Mouse (Mus musculus) heart, embryonic 15.5 days (tissue): Measurements from ENCODE around the gene Zfp846. TPM values are rescaled to one million over a fixed set of nuclear protein-coding genes. Genes with fewer than 3 reads are reported as not detected.

ENCODE experiments used
- ATAC-seq: fragments of 200-750 bp; cut with Nextera tagmentation; replicated peaks from 2 replicates; pipeline ENCODE4 v1.8.0; 2017; ENCODE audit warnings: low read depth, moderate TSS enrichment; ENCODE audit not compliant: insufficient number of reproducible peaks, insufficient read depth, low FRiP score
- H3K27ac ChIP-seq: fragments of 300-500 bp; sonication (generic); 2 replicates; pipeline ENCODE4 v1.5.1; 2015; ENCODE audit warnings: mild to moderate bottlenecking, inconsistent platforms
- H3K27me3 ChIP-seq: fragments of 300-500 bp; sonication (generic); 2 replicates; pipeline ENCODE4 v1.6.1; 2015; ENCODE audit warnings: inconsistent platforms
- H3K36me3 ChIP-seq: fragments of 300-500 bp; sonication (generic); 2 replicates; pipeline ENCODE4 v1.6.1; 2015; ENCODE audit warnings: mild to moderate bottlenecking, inconsistent platforms
- H3K4me1 ChIP-seq: fragments of 300-500 bp; sonication (generic); replicated peaks from 2 replicates; pipeline ENCODE4 v1.6.1; 2015; ENCODE audit warnings: inconsistent platforms
- H3K4me2 ChIP-seq: fragments of 300-500 bp; sonication (generic); 2 replicates; pipeline ENCODE4 v1.6.1; 2015; ENCODE audit warnings: inconsistent platforms, mild to moderate bottlenecking, moderate library complexity
- H3K4me3 ChIP-seq: fragments of 300-500 bp; sonication (generic); 2 replicates; pipeline ENCODE4 v1.5.1; 2015; ENCODE audit warnings: mild to moderate bottlenecking, inconsistent platforms
- H3K9ac ChIP-seq: fragments of 300-500 bp; sonication (generic); 2 replicates; pipeline ENCODE4 v1.6.1; 2015; ENCODE audit warnings: mild to moderate bottlenecking, inconsistent platforms
- H3K9me3 ChIP-seq: fragments of 300-500 bp; sonication (generic); replicated peaks from 2 replicates; pipeline ENCODE4 v1.6.1; 2016; ENCODE audit warnings: inconsistent platforms
- WGBS: fragments of 180-500 bp; shearing (Covaris S2); methylation state at CpG from one replicate; pipeline ENCODE4 v1.1.7; 2015; ENCODE audit warnings: mixed read lengths; 5-methylcytosine and 5-hydroxymethylcytosine counted together
- polyA plus RNA-seq: library from polyadenylated mRNA; unstranded; fragments of >200 nt; fragmentation: Nextera tagmentation; extraction: Ambion mirVana; gene quantifications from 2 replicates; pipeline ENCODE4 v1.2.1, GENCODE M21; 2015

Zfp846 gene
- polyA plus RNA-seq, 1 experiment from 2014 or later, result 9.4 TPM

DNA sequence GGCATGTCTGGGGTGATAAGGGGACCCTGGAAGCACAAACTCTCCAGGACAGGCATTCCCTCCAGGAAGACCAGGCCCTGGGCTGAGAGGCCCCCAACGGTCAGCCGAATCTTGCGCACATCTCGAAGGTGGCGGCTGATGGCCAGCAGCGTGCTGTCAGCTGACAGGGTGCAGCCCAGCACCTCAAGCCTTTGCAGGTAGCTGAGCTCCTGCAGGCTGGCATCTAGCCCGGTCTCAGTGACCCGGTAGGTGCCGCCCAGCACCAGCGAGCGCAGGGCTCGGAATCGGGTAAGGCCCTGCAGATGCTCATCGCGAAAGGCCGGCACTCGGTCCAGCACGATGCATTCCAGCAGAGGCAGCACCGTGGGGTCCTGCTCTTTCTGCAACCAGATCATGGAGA lies 57.5 kb downstream of the Zfp846 start:
- no peak for ATAC-seq
- WGBS, result 84% methylated on average over 19 of the region's 19 CpGs

DNA sequence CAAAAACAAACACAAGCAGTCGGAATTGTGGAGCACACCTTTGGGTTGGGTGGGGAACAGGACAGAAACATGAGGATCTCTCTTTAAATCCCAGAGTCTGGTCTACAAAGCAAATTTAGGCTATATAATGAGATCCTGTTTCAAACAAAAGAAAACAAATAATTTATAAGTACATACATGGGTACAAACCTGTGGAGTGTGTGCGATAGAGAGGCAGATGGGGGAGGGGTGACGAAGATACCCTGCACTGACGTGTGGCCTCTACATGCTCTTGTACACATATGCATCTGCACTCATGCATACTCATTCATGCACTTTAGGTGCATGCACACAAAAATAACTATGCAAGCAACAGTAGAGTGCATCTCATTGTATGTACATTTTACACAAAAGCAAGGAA lies 58.4 kb downstream of the Zfp846 start:
- Histone ChIP-seq H3K4me1 (peaks cover 20% of the 10 kb centered on the region), H3K9ac (no peak overlapping the region), H3K4me3 (no peak overlapping the region), H3K27me3 (no peaks in the 10 kb centered on the region), H3K36me3 (peaks cover 18% of the 10 kb centered on the region; the same call in 1 of the 2 replicates), H3K9me3 (no peaks in the 10 kb centered on the region), H3K27ac (no peak overlapping the region), H3K4me2 (no peak overlapping the region)
- ATAC-seq, result no peak
- WGBS, result 93% methylated on average over 4 of the region's 4 CpGs

More for the DNA sequence above, 57.5 kb downstream of the Zfp846 start:
- Histone ChIP-seq H3K27ac (no peak overlapping the region), H3K9ac (no peak overlapping the region), H3K4me2 (no peak overlapping the region), H3K36me3 (peaks cover 18% of the 10 kb centered on the region; the same call in 1 of the 2 replicates), H3K9me3 (no peaks in the 10 kb centered on the region), H3K27me3 (no peaks in the 10 kb centered on the region), H3K4me3 (no peak overlapping the region), H3K4me1 (peaks cover 16% of the 10 kb centered on the region)

DNA sequence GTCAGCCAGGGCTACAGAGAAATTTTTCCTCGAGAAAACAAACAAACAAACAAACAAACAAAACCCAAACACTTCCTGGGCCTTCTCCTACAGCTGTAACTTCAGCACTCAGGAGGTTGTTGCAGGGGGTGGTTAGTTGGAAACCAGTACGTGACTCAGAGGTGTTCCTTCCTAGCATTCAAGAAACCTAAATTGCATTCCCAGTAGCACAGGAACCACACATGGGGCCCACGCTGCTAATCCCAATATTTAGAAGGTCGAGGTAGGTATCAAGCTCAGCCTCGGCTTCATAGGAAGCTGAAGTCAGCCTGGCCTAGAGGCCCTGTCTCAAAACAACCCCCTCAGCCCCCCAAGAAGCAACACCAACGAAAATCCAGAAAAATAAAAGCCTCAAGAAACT lies 60.4 kb downstream of the Zfp846 start:
- Histone ChIP-seq H3K27ac (peak overlapping the region; percentile 98), H3K4me1 (peaks cover 27% of the 10 kb centered on the region), H3K27me3 (no peaks in the 10 kb centered on the region), H3K4me3 (peak overlapping the region; percentile 76), H3K9ac (peak overlapping the region; percentile 89), H3K36me3 (peaks cover 18% of the 10 kb centered on the region; the same call in 1 of the 2 replicates), H3K4me2 (peak overlapping the region; percentile 93), H3K9me3 (no peaks in the 10 kb centered on the region)
- 10% methylated on average over 6 of the region's 6 CpGs for WGBS
- no peak for ATAC-seq

DNA sequence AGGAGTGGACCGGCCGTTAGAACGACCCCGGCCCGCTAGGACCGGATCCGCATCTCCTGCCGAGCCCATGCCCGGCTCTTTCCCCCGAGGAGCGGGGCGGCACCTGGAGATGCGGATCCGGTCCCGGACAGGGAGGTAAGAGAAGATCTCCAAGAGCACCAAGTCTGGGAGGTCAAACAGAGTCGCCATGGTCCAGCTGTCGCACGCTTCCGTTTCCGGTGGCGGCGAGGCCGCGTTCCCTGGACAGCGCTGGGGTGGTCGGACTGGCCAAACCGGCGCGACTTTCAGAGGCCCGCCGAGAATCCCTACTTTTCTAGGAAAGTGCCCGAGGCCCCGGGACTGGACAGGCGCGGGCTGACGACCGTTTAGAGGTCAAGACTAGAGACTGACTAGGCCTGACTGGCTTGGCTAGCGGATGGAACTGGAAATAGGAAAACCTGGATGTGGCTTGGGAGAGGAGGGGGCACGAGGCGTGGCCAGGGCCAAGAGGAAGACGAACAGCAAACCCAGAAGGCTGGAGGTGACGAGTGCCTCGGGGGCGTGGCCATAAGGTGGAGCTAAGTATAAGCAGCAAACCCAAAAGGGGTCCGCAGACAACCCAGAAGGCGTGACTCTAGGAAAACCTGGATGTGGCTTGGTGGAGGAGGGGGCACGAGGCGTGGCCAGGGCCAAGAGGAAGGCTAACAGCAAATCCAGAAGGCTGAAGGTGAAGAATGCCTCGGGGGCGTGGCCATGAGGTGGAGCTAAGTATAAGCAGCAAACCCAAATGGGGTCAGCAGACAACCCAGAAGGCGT lies 61.2 kb downstream of the Zfp846 start, which contains the start of gene Ubl5:
Gene Ubl5, plus strand, starts transcription at position 778 of the 795 bp plus-strand sequence.
- no peaks in the 10 kb centered on the region for H3K27me3 ChIP-seq
- no peaks in the 10 kb centered on the region for H3K9me3 ChIP-seq
- WGBS, result under 1% methylated on average over 51 of the region's 51 CpGs
- H3K4me3 ChIP-seq, result peak within 1 kb of the TSS; percentile 76
- peak within 1 kb of the TSS; percentile 93 for H3K4me2 ChIP-seq
- peak within 1 kb of the TSS; percentile 89 for H3K9ac ChIP-seq
- H3K27ac ChIP-seq, result peak within 1 kb of the TSS; percentile 98
- H3K4me1 ChIP-seq, result peaks cover 27% of the 10 kb centered on the region
- ATAC-seq, result peak; percentile 91
- H3K36me3 ChIP-seq, result peaks cover 18% of the 10 kb centered on the region; the same call in 1 of the 2 replicates

DNA sequence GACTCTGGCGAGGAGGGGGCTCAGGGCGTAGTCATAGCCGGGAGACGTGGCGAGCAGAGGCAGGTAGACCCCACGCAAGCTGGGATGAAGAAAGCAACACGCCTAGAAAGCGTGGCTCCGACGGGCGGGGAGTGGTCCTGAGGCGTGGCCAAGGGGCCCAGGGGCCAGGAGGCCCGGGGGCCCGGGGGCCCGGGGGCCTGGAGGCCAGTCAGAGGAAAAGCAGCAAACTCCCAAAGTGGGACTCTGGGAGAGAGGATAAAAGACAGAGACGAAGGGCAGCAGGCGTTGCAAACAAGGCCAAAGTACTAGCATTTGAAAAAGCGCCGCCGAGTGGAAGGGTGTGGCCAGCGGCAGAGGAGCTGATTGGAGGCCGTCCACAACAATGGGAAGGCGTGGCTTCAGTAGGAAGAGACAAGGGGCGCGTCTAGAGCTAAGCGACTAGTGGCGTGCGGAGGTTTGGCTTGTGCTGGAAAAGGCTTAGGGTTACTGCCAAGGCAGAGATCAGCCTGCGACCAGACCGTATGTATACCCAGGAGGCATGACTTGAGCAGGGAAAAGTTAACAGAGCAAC lies 61.9 kb downstream of the Zfp846 start:
- WGBS, result under 1% methylated on average over 30 of the region's 30 CpGs
- H3K9me3 ChIP-seq, result no peaks in the 10 kb centered on the region
- ATAC-seq, result peak; percentile 82

DNA sequence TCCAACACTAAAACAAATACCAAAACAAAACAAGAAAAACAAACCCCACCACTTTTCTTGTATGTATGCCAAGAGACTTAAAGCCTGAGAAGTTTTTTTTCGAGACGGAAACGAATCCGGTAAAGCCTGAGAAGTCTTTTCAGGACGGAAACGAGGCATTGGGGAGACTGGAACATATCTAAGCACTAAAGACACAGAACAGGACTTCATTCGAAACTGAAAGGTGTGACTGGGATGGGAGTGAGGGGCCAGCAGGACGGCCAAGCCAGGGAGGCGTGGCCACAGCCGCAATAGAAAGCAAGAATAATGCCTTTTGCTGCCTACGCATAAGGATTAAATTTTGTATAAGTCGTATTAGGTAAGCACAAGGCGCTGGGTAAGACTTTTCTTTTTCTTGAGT lies 62.7 kb downstream of the Zfp846 start:
- no peaks in the 10 kb centered on the region for H3K9me3 ChIP-seq
- peak overlapping the region; percentile 76 for H3K4me3 ChIP-seq
- no peaks in the 10 kb centered on the region for H3K27me3 ChIP-seq
- peak overlapping the region; percentile 71 for H3K9ac ChIP-seq
- H3K4me2 ChIP-seq, result peak overlapping the region; percentile 93
- H3K27ac ChIP-seq, result peak overlapping the region; percentile 98
- WGBS, result 5% methylated on average over 13 of the region's 13 CpGs
- peaks cover 24% of the 10 kb centered on the region for H3K4me1 ChIP-seq
- no peak for ATAC-seq
- peaks cover 18% of the 10 kb centered on the region for H3K36me3 ChIP-seq

More for the DNA sequence above, 61.9 kb downstream of the Zfp846 start:
- no peaks in the 10 kb centered on the region for H3K27me3 ChIP-seq
- H3K9ac ChIP-seq, result peak overlapping the region; percentile 71
- H3K27ac ChIP-seq, result peak overlapping the region; percentile 98
- H3K4me3 ChIP-seq, result peak overlapping the region; percentile 76
- H3K36me3 ChIP-seq, result peaks cover 22% of the 10 kb centered on the region
- H3K4me1 ChIP-seq, result peaks cover 27% of the 10 kb centered on the region
- peak overlapping the region; percentile 93 for H3K4me2 ChIP-seq

DNA sequence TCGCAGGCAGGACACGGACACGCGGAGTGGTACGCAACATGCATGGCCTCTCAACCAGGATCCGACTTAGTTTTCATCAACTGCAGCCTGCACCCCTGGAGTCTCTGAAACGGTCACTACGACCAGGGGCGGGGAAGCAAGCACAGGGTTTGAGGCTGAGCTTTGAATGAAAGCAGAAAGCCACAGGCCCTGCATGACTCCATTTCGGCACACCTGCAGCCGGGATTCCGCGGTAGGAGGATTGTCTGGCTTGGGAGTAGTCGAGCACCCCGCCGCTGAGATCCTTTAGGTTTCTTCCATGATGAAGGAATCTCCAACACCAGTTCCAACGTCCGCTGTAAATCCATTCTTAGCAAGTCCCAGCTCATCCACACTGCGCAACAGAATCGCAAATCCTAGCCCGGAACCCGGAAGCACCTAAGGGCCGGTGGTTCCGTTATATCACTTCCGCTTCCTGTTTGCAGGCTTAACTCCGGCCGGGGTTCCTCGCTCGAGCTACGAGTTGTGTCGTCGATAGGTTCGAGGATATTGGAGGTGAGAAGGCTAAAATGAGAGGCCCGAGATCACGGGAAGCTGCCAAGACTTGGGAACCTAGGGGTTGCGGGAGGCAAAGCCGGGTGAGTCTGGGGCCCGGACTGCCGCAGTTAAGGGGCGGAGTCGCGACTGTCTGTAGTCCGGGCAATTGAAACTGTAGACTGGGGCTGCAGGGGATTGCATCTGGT lies 63.4 kb downstream of the Zfp846 start, which contains the start of gene Fbxl12:
Gene Fbxl12, minus strand, starts transcription at position 408 of the 722 bp plus-strand sequence.
- Histone ChIP-seq H3K27ac (peak within 1 kb of the TSS; percentile 98), H3K9me3 (no peaks in the 10 kb centered on the region), H3K36me3 (peaks cover 15% of the 10 kb centered on the region), H3K27me3 (no peaks in the 10 kb centered on the region), H3K4me1 (peaks cover 24% of the 10 kb centered on the region), H3K4me3 (peak within 1 kb of the TSS; percentile 76), H3K4me2 (peak within 1 kb of the TSS; percentile 93), H3K9ac (peak within 1 kb of the TSS; percentile 71)
- no peak for ATAC-seq
- WGBS, result under 1% methylated on average over 43 of the region's 43 CpGs

DNA sequence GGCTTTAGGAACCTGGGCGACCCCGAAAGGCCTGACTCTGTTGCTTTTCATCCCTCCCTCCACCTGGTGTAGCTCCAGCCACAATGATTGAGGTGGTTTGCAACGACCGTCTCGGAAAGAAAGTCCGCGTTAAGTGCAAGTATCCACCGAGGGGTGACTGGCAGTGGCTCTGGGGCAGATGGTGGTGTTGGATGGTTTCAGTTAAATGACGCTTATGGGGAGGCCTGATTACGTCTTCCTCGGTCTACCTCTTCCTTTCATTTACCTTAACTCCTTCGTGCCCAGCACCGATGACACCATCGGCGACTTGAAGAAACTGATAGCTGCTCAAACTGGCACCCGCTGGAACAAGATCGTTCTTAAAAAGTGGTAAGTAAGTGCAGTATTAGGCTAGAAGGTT lies 64.0 kb downstream of the Zfp846 start:
- H3K27ac ChIP-seq, result peak overlapping the region; percentile 98
- peak overlapping the region; percentile 76 for H3K4me3 ChIP-seq
- no peaks in the 10 kb centered on the region for H3K9me3 ChIP-seq
- H3K27me3 ChIP-seq, result no peaks in the 10 kb centered on the region
- peak overlapping the region; percentile 71 for H3K9ac ChIP-seq
- peaks cover 24% of the 10 kb centered on the region for H3K4me1 ChIP-seq
- ATAC-seq, result no peak
- WGBS, result 3% methylated on average over 17 of the region's 17 CpGs
- H3K36me3 ChIP-seq, result peaks cover 15% of the 10 kb centered on the region
- H3K4me2 ChIP-seq, result peak overlapping the region; percentile 93

DNA sequence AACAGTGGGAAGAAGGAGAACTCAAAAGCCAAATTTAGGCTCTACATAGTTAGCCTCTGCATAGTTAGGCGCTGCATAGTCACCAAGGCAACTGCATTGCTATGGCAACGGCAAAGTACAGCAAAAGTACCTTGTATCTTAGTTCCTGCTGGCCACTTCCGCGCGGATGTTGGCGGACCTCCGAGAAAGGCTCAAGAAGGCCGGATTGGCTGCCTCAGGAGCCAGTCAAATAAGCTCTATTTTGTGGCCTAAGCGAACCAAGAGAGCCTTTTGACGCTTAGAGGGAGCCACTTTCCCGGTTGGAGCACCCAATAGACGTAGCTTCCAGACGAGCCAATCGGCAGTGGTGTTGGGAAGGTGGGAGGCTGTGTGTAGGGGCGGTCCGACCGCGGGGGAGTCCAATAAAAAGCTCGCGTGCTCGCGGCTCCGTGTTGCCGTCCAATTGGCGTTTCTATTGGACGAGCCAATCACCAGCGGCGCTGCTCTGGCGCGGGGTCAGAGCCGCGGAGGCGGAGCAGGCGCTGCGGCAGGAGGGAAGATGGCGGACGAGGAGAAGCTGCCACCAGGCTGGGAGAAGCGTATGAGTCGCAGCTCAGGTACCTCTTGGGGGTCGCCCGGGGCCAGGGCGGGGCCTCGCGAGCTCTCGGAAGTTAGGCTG lies 70.6 kb downstream of the Zfp846 start, which contains the start of gene Pin1:
Gene Pin1, plus strand, starts transcription at position 494 of the 658 bp plus-strand sequence.
- peak; percentile 100 for ATAC-seq
- Histone ChIP-seq H3K4me3 (peak within 1 kb of the TSS; percentile 94), H3K27me3 (no peaks in the 10 kb centered on the region), H3K9me3 (no peaks in the 10 kb centered on the region), H3K4me1 (peaks cover 20% of the 10 kb centered on the region), H3K27ac (peak within 1 kb of the TSS; percentile 47; the same call in 1 of the 2 replicates), H3K9ac (peak within 1 kb of the TSS; percentile 89), H3K4me2 (peak within 1 kb of the TSS; percentile 83), H3K36me3 (peaks cover 38% of the 10 kb centered on the region)
- under 1% methylated on average over 45 of the region's 45 CpGs for WGBS

DNA sequence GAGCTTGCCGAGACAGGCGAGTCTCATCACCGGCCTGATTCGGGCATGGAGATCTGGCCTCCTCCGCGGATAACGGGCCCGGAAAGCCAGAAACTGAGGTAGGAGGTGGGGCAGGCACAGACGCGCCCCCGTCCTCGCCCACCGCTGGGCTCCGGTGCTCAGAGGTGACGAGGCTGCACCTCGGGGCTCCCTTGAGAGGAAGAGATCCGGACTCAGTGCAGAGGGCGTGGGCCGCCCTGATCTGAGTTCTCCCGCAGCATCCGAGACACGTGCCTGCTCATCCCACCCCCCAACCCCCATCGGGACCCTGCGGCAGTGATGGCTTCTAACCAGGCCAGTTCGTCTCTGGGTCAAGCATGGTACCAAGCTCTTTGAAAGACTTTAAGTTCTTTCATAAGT lies 71.2 kb downstream of the Zfp846 start:
- 0 out of 2 replicates have a peak, but pooled peaks have one; percentile 3 for ATAC-seq
- Histone ChIP-seq H3K27me3 (no peaks in the 10 kb centered on the region), H3K4me3 (peak overlapping the region; percentile 94), H3K9me3 (no peaks in the 10 kb centered on the region), H3K27ac (peak overlapping the region; percentile 47; the same call in 1 of the 2 replicates), H3K9ac (peak overlapping the region; percentile 89), H3K4me2 (peak overlapping the region; percentile 83), H3K4me1 (peaks cover 24% of the 10 kb centered on the region), H3K36me3 (peaks cover 43% of the 10 kb centered on the region)
- WGBS, result under 1% methylated on average over 25 of the region's 25 CpGs
